Mouse (Mus musculus): ENCODE data around the gene Tpk1.

GRCm38 (mm10) chr6:43468821-43469594 lies 197.1 kb downstream of the Tpk1 start:
- TF ChIP-seq CTCF (IDR thresholded peaks at IDR 0.05; ENCODE audit: borderline replicate concordance, extremely low read depth, insufficient read depth, insufficient read length): no peak
- no peak for TF ChIP-seq POLR2A (IDR thresholded peaks at IDR 0.05; ENCODE audit: borderline replicate concordance, extremely low read depth, insufficient read depth, insufficient read length, poor library complexity, severe bottlenecking)

All from brain, embryonic 14.5 days (tissue).